Mouse (Mus musculus) brown adipose tissue, adult 24 weeks (tissue): Measurements from ENCODE around the gene Tgfbr3. TPM values are rescaled to one million over a fixed set of nuclear protein-coding genes. Genes with fewer than 3 reads are reported as not detected.
"Not testable (repeated sequence)": the region's sequence is repeated elsewhere in the genome, so short reads cannot be mapped to it uniquely, and the experiment has no call there.

Source experiments
- H3K27ac ChIP-seq: fragments of 200-500 bp; replicated peaks from 2 replicates; pipeline ENCODE4 v1.5.1; 2012; ENCODE audit warnings: low read depth, mild to moderate bottlenecking, low read length
- H3K4me1 ChIP-seq: fragments of 200-500 bp; 2 replicates; pipeline ENCODE4 v1.6.1; 2012; ENCODE audit warnings: low read length, mixed read lengths; ENCODE audit not compliant: control insufficient read depth, insufficient read depth, insufficient read length
- H3K4me3 ChIP-seq: fragments of 200-500 bp; 2 replicates; pipeline ENCODE4 v1.5.1; 2012; ENCODE audit warnings: low read depth, mild to moderate bottlenecking, low read length, moderate library complexity; ENCODE audit not compliant: insufficient read depth
- polyA plus RNA-seq: library from polyadenylated mRNA; stranded (reverse); fragments of >200 nt; gene quantifications from 2 replicates; pipeline ENCODE4 v1.2.4, GENCODE M21; 2012; ENCODE audit not compliant: missing spikeins, insufficient read depth, insufficient read length

Gene Tgfbr3
- polyA plus RNA-seq, 1 experiment: 27.0 TPM

DNA sequence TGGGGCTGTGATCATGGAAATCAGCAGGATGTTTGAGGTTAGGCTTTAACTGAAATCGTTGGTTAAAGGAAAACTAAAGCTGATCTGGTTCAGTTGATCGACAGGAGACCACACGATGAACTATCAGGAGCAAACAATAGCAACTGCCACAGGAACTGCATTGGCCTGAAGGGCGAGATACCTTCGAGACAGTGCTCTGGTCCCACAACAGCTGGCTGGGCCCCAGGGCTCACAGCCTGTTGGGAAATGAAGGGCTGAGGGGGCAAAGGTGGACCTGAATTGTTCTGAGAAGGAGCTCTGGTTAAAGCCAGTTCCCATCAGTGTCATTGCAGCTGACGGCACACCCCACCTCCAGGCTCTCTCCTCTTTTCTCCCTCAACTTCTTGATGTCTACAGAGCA, 52.5 kb downstream of the Tgfbr3 start:
- H3K4me3 ChIP-seq: no peak overlapping the region
- H3K27ac ChIP-seq: peak overlapping the region; percentile 6
- peaks cover 66% of the 10 kb centered on the region for H3K4me1 ChIP-seq

- peaks cover 69% of the 10 kb centered on the region for H3K4me1 ChIP-seq
- H3K4me3 ChIP-seq: no peak overlapping the region
- H3K27ac ChIP-seq: peak overlapping the region; percentile 33
Measured at GRCm38 (mm10) chr5:107236039-107236438, 53.4 kb downstream of the Tgfbr3 start.

- Histone ChIP-seq H3K4me3 (no peak overlapping the region), H3K4me1 (peaks cover 70% of the 10 kb centered on the region)
Measured at GRCm38 (mm10) chr5:107233366-107234354, 55.8 kb downstream of the Tgfbr3 start.

DNA sequence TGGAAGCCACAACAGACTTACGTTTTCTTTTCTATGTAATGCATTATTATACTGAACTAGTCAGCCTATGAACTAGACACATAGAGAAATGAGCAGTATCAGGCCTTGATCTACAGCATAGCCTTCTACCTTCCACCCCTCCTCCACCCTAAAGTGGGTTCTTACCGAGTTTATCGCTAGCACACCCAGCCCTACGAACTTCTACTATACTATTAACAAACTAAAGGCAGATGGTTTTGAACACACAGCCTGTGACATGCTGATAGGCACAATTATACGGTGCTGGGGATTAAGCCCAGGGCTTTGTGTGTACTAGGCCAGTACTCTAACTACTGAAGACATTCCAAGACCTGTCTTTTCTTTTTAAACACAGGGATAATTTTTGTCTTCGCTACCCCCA, 59.2 kb downstream of the Tgfbr3 start:
- no peak overlapping the region for H3K4me3 ChIP-seq
- peaks cover 47% of the 10 kb centered on the region for H3K4me1 ChIP-seq

More at GRCm38 (mm10) chr5:107233366-107234354, 55.8 kb downstream of the Tgfbr3 start:
- H3K27ac ChIP-seq: peak overlapping the region; percentile 96

GRCm38 (mm10) chr5:107229037-107229436, 60.4 kb downstream of the Tgfbr3 start:
- Histone ChIP-seq H3K4me1 (peaks cover 42% of the 10 kb centered on the region), H3K4me3 (no peak overlapping the region), H3K27ac (peak overlapping the region; percentile 29)

More for the DNA sequence above, 59.2 kb downstream of the Tgfbr3 start:
- no peak overlapping the region for H3K27ac ChIP-seq

DNA sequence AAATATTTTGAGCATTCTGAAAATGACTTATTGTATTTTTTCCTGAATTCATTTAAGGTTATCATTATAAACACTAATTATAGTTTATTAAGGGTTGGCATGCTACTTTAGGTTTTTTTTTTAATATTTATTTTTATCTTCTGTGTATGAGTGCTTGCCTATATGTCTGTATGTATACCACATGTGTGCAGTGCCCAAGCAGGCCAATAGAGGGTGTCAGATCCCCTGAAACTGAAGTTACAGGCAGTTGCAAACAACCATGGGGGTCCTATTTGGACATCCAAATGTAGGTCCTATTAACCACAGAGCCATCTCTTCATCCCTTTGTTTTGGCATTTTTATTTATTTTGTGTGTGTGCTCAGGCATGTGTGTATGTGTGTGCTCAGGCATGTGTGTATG, 61.8 kb downstream of the Tgfbr3 start:
- no peak overlapping the region for H3K27ac ChIP-seq
- peaks cover 42% of the 10 kb centered on the region for H3K4me1 ChIP-seq
- H3K4me3 ChIP-seq: no peak overlapping the region

GRCm38 (mm10) chr5:107224820-107225417, 64.5 kb downstream of the Tgfbr3 start:
- Histone ChIP-seq H3K4me3 (no peak overlapping the region), H3K27ac (no peak overlapping the region), H3K4me1 (peaks cover 60% of the 10 kb centered on the region)

GRCm38 (mm10) chr5:107224151-107224550, 65.3 kb downstream of the Tgfbr3 start:
- Histone ChIP-seq H3K4me1 (peaks cover 63% of the 10 kb centered on the region), H3K27ac (peak overlapping the region; percentile 39; the same call in 1 of the 2 replicates), H3K4me3 (no peak overlapping the region)

GRCm38 (mm10) chr5:107223483-107223882, 65.9 kb downstream of the Tgfbr3 start:
- not testable (repeated sequence) for H3K4me3 ChIP-seq
- Histone ChIP-seq H3K27ac (peak overlapping the region; percentile 14; the same call in 1 of the 2 replicates), H3K4me1 (peaks cover 61% of the 10 kb centered on the region)

- H3K4me1 ChIP-seq: peaks cover 62% of the 10 kb centered on the region
- H3K4me3 ChIP-seq: no peak overlapping the region
- peak overlapping the region; percentile 43 for H3K27ac ChIP-seq
Measured at GRCm38 (mm10) chr5:107223029-107223428, 66.4 kb downstream of the Tgfbr3 start.

DNA sequence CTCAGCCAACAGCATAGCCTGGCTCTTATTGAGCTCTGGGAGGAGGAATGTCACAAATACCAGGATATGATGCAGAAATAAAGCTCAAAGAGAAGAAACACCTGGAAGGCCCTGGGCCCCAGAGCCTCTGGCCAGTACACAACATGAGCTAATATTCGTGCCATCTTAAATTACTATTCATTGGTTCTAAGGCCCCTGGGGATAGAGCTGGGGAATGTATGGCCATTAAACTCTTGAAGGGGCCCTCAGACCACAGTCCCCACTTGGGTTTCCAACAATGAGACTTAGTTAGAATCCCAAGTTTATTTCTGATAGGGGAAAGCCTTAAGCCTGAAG, 66.8 kb downstream of the Tgfbr3 start:
- peaks cover 64% of the 10 kb centered on the region for H3K4me1 ChIP-seq
- H3K27ac ChIP-seq: peak overlapping the region; percentile 43
- no peak overlapping the region for H3K4me3 ChIP-seq

DNA sequence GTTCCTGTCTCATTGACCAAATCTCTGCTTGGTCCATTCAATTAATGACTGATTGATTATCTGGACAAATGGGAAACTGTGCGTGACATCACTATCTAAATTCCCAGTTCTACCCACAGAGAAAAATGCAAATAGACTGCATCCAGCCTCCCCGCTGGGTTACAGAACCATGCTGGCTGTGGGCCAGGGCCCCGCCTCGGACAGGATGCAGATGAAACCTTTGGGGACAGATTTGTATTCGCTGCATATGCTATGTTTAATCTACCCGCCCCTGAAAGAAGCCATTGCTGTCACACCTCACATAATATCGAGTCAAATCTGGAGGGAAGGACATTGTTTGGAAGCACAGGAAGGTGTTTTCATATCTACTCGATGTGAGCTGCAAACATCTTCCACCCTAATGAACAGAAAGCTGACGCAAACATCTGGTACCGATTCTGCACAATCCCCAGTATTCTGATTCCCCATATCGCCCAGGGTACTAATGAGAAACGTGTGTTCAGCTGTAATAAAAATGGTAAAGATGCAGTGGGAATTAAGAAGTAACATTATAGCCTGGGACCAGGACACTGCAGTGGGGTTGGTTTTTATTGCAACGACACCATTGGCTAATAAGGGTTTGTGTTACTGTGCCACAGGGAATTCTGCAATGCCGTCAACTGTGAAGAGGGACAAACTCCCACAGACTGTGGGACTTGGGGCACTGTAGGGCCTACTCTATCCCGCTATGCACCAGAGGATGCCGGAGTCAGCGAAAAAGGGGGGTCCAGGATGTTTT, 67.3 kb downstream of the Tgfbr3 start:
- Histone ChIP-seq H3K4me1 (peaks cover 67% of the 10 kb centered on the region), H3K4me3 (peak overlapping the region; percentile 12; the same call in 1 of the 2 replicates), H3K27ac (peak overlapping the region; percentile 43)

DNA sequence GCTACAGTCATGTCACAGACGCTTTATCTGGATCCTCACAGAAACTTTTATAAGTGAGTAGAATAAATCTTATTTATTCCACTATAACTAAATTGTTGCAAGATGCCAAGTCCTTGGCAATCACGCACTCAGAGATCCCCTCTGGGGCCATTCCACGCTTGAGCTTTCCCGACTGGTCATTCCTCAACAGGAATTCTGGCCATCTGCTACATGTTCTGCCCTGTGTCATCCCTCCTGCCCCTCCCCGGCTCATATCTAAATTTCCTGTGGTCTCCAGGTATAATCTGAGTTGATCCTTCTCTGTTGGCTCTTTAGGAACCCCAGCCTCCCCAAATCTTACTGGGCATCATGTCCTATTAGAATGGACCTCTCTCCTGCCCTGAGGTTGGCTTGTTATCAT, 68.5 kb downstream of the Tgfbr3 start:
- Histone ChIP-seq H3K4me3 (no peak overlapping the region), H3K4me1 (peaks cover 67% of the 10 kb centered on the region), H3K27ac (0 out of 2 replicates have a peak overlapping the region, but pooled peaks have one; percentile 50)

- peaks cover 64% of the 10 kb centered on the region for H3K4me1 ChIP-seq
- H3K4me3 ChIP-seq: no peak overlapping the region
- peak overlapping the region; percentile 79 for H3K27ac ChIP-seq
Measured at GRCm38 (mm10) chr5:107219883-107220282, 69.5 kb downstream of the Tgfbr3 start.

DNA sequence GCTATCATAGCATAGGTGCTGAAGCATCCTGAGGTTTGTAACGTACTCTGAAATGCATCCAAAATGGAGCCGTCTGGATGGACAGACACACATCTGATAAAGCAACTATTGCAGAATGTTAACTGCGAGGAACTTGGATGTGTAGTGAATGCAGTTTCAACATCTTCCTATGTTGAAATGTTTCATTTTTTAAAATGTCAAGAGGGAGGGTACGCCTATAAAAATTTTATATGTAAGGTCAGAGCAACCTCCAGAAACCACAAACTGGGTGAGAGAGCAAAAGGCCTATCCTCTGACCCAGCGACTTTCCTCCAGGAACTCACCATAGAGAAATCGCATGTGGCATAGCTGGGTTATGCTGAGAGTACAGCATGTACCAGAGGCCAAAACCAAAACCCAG, 70.1 kb downstream of the Tgfbr3 start:
- peaks cover 67% of the 10 kb centered on the region for H3K4me1 ChIP-seq
- H3K4me3 ChIP-seq: no peak overlapping the region
- H3K27ac ChIP-seq: peak overlapping the region; percentile 79
